Mouse (Mus musculus) thymus, postnatal 14 days (tissue): ENCODE results near the gene Gm20835.
"Not testable (repeated sequence)": the region's sequence is repeated elsewhere in the genome, so short reads cannot be mapped to it uniquely, and the experiment has no call there.

Experiments
- DNase-seq: peaks from one replicate; pipeline ENCODE4 v3.0.0; 2021

The Gm20835 gene

DNA sequence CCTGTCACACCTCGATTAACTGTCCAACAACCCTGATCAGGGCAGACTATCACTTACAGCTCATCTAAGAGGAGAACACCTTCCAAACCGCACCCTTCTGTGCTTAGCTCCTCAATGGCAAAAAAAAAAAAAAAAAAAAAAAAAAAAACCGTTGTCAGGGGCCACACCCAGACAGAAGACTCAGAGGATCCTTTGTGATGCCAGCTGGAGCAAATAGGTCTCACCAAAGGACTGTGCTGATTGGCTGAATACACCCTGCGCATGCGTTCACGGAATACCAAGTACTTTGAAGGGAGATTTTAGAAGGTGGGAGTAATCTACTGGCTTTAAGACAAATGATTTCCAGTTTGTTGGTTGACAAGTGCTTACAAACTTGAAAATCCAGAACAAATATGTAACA lies at the start of gene Gm20835:
Gene Gm20835 (minus strand): TSS at position 101 of the 400 bp plus-strand sequence.
- not testable (repeated sequence) for DNase-seq
